Mouse (Mus musculus) liver, adult (tissue): Measurements from ENCODE around the gene Ccl5.
A peak's percentile ranks its signal among the peaks of the same experiment; 100 is the strongest.

Experiments used
- GATA4 ChIP-seq: IDR thresholded peaks from 2 replicates; pipeline ENCODE4 v1.6.1; 2014; ENCODE audit warnings: mild to moderate bottlenecking, low read length; ENCODE audit not compliant: insufficient replicate concordance

Ccl5 gene

DNA sequence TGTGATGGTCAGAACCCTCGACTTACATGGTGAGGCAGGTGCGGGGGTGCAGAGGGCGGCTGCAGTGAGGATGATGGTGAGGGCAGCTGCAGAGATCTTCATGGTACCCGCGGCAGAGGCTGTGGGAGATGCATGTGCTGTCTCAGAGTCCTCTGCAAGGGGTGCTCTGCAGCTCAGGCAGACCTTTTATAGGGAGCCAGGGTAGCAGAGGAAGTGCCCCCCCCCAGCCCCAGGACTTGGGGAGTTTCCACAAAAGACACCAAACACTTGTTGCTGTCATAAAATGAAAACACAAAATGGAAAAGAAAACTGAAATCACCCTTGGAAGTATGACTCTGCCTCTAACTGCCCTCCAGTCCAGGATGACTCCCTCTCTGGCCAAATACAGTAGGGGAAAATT lies at the start of gene Ccl5:
TSS of gene Ccl5 (minus strand) at position 159 of the 400 bp plus-strand sequence.
- TF ChIP-seq GATA4, result no peak

DNA sequence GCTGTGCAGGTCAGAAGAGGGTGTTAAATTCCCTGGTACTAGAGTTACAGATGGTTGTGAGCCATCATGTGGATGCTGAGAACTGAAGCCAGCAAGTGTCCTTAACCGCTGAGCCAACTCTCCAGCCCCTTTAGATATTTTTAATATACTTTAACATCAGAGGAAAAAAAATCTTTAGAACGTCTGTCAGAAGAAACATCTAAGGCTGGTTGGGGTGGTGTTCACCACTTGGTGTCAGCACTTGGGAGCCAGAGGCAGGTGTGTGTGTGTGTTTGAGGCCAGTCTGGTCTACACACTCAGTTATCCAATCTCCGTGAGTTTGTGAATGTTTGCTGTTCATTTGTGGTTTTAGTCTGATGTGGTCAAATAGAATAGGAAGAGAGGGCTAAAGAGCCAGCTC lies 48.7 kb upstream of the Ccl5 start:
- TF ChIP-seq GATA4, result no peak

DNA sequence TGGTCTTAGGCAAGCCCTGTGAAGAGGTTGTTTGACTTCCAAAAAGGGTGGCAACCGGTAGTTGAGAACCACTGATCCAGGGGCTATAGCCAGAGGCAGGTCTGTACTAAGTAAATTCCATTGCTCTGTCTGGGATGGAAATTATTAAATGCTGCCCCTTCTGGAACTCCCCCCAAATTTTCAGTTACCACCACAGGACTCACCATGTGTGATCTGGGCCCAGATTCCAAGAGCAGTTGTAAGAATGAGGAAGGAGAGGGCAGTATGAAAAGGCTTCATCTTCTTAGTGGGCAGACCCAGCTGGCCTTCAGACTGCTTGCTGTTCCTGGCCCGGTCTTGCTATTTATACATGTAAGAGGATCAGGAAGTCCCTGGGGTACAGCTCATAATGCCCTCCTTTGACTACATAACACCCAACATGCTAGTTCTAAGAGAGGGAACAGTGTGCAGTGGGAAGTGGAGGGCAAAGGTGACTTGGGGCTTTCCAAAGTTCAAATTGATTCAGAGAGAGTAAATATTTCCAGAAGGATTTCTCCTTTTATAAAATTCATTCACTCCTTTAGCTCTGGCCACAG lies 48.0 kb upstream of the Ccl5 start, which contains the start of gene Ccl9:
TSS of gene Ccl9 (minus strand) at position 451 of the 575 bp plus-strand sequence.
- TF ChIP-seq GATA4, result no peak

DNA sequence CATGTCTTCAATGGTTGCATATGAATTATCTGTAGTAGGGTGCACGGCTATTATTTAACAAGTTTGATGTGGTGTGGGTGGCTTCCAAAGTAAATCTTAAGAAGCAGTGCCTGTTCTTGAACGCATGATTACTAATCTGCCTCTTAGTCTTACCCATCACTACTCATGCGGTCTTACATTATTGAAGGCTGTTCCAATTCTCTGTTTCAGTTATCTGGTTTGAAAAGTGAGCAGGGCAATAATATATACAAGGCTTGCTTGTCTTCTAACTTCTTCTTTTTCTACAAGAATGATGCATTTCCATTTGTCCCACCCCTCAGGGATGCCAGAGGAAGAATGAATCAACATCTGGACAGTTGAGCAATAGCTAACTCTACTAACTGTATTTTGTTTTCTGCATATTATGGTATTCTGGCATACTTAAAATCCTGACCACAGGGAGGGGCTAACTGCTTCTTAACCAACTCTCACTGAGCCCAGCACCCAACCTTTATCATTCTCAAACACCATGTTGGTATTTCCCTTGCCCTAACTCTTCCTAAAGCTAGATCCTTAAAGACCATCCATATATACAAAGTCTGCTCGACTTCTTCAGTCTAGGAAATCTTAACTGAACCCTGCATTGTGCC lies 46.7 kb upstream of the Ccl5 start:
- TF ChIP-seq GATA4, result no peak

DNA sequence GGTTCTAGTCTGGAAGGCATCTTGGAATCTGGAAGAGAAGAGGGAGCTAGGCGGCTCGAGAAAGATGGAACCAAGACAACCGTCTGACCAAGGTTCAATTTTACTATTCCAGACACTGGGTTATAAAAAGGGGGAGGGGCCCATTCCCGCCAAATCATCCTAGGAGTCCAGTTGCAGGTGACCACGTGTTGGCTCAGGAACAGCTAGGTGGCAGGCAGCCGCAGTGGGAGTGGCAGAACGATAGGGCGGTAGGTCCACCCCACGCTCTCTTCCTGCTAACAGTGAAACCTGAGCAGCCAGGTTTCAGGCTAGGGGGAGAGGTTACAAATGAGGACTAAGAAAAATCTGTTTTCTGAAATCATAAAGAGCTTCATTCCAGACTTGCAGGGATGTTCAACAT lies 42.5 kb upstream of the Ccl5 start:
- TF ChIP-seq GATA4, result no peak

DNA sequence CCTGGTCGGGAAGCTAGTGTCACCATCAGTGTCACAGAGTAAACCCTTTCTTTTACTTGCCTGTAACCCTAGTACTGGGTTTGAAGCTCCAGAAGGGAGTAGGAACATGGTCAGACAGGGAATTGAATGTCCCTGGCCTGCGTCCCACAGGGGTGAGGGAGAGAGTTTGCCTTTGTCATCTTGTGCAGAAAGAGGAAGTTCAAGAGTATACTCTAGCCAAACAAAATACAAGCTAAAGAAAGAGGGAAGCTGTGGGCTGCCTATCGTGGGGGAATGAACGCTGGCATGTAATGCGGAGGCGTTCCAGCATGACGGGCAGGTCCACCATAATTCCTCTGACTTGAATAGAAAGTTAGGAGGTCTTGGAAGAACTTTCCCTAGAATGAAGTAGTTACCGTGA lies 41.9 kb upstream of the Ccl5 start:
- no peak for TF ChIP-seq GATA4

DNA sequence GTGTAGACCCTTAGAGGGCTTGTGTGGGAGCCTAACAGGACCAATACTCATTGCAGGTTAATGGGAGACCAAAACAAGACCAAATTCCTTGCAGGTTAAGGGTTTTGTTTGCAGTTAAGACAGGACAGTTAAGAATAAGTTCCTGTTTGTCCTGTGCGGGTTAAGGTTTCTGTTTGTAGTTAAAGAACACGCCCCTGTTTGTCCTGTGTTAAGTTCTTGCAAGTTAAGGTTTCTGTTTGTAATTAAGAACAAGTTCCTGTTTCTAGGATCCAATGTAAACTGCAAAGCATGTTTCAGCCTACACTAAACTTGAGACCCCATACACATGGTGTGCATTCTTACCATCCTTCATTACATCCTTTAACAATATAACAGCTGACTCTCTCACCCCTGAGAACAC lies 39.9 kb upstream of the Ccl5 start:
- TF ChIP-seq GATA4, result no peak

DNA sequence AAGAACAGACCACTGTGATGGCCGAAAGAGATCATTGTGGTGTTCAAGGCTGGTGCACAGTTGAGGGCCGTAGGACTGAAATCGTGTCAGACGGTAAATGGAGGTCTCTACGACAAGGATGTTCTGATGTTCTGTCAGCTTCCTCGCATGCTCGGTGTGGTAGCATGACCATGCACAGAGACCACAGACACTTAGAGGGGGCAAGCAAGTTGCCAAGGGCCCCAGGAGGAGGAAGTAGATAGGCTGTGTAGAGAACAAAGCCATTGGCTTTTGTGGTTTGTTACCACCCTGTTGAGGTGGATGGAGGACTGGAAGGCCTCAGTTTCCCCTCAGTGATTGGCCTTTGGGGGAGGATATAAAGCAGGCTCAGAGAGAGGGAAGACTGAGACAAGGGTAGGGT lies 38.9 kb upstream of the Ccl5 start:
- no peak for TF ChIP-seq GATA4

DNA sequence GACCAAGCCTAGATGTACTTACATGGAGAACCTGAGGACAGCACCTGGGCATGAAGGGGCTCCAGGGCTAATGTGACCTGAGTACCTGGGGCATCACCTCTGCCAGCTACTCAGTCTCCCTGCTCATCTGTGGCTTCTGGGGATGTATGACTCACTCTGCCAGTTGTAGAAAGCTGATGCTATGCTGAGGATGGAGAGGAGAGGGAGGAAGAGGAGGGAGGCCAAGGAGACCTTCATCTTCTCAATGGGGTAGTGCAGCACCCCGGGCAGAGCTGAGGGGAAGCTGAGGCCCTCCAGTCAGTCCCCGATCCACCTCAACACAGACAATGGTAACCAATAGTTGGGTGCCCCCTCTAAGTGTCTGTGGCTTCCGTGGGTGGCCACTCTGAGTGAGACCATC lies 38.5 kb upstream of the Ccl5 start:
- TF ChIP-seq GATA4, result no peak

DNA sequence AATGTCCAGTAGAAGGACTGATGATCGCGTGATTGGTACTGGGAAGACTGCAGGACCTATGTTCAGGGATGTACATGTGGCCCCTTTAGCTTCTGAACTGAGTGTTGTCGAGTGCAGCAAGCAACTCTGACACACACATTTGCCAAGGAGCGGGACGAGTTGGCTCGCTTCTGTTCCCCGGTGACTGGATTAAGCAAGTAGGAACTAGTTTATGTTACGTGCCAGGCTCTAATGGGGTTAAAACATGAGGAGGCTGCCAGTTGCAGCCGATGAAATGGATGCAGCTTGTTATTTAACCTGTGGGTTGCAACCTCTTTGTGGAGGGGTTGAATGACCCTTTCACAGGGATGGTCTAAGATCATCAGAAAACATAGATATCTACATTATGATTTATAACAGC lies 37.7 kb upstream of the Ccl5 start:
- TF ChIP-seq GATA4, result no peak

DNA sequence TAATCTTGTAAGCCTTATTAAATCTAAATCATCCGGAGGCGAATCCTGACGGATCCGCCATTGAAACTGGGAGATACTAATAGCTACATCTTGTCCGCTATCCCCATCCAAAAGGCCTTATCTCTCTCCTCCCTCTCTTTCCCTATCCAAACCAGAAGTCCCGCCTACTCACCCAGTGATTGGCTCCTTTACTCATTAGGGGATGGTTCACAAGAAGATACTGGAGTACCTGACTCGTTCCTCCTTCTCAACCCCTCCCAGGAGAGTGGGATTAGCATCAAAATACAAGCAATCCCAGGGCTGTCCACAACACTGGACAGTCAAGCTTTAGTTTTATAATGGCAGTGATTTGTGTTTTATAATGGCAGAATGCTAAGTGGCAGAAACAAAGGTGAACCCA lies 37.0 kb upstream of the Ccl5 start:
- no peak for TF ChIP-seq GATA4

DNA sequence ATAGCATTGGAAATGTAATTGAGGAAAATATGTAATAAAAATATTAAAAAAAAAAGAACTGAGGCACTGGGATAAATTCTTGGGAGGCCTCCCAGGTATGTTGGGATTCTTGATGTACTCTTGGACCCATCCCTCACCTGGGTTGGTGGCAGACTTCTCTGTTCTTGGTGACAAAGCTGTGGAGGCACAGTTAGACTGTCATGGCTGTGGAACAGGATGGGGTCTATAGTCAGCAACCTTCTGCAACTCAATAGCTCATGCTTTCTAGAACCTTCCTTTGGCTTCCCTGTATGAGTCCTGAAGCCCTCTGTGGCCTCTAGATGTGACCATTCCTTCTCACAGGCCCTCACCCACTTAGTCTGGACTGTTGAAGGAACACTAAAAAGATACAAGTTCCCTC lies 36.3 kb upstream of the Ccl5 start:
- no peak for TF ChIP-seq GATA4

DNA sequence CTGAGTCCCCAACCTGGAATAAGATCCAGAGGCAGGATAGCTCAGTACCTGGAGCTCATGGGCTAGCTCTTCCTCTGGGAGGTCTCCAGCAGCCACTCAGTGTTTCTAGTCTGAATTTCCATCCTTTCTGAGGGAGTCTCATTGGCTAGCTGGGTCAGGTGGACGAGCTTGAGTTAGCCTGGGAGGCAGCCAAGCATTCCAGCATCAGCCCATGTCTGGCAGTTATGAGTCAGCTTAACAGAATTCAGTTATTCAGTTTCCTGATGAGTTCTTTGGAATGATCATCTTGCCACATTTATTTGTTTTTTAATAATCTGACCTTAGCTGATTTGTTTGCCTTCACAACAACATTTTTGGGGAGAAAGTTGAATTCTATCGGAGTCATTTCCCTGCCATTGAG lies 33.4 kb upstream of the Ccl5 start:
- no peak for TF ChIP-seq GATA4

DNA sequence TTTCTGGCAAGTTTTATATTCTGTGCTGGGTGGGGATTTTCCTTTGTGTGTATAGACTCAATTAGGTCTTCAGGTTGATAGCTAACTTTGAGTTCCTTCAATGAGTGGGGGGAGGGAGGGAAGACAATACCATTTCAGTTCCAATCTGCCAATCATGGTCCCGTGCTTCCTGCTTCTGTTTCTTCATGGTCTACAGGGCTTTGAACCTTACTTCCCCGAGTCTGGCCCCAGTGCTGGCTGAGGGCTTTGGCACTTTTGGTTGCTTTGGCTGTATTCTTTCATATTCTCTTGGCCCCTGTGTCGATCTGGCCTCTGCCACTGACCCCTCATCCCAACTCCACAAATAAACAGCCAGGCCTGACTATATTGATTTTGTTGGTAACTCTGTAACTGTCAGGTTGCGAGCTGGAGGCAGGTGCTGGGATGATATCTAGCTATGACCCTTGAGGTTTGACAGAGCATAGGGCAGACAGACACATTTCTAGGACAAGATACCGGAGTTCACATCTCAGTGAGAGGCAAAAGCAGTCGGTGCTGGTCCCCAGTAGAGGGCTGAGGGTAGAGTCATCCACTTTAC lies 32.1 kb upstream of the Ccl5 start:
- peak; percentile 71 for TF ChIP-seq GATA4

DNA sequence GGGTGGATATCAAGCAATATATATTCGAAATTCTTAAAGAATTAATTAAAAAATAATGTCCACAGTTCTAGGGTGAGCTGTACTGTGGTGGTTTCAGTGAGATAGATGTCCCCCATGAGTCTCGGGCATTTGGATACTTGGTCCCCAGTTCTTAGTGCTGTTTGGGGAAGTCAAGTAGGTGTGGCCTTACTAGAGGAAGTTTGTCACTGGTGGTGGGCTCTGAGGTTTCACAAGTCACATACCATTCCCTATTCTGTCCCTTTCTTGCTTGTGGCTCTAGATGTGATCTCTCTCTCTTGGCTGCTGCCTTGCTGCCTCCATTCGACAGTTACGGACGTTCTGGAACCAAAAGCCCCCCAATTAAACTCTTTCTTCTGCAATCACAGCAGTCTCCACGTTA lies 30.1 kb upstream of the Ccl5 start:
- no peak for TF ChIP-seq GATA4

DNA sequence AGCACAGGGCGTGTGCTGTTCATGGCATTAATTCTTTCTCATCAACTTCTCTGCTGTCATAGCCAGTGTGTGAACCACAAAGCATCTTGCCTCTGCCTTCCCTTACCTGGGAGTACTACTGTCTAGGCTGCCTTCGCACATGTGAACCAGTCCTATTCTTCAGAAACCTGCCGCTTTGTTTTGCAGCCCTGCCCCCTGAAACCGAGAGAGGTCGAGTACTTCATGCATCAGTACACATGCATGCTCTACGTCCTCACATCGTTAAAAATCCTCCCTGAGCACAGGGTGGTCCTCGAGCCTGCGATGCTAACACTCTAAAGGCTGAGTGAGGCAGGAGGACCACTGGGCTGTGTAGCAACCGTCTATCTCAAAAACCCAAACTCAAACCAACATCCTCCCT lies 26.8 kb upstream of the Ccl5 start:
- TF ChIP-seq GATA4, result no peak
